Mouse (Mus musculus) G1E (cell line): ENCODE measurements around the gene Pdxk. TPM values are rescaled to one million over a fixed set of nuclear protein-coding genes. Genes with fewer than 3 reads are reported as not detected.
A peak's percentile ranks its signal among the peaks of the same experiment; 100 is the strongest.

ENCODE experiments used
- ATAC-seq: 2 replicates; pipeline ENCODE4 v1.8.0; 2016; ENCODE audit warnings: mild to moderate bottlenecking; ENCODE audit not compliant: insufficient number of reproducible peaks, poor library complexity, low FRiP score, severe bottlenecking; ENCODE audit errors: extremely low read depth
- DNase-seq: peaks from one replicate; pipeline ENCODE4 v3.0.0; 2012; ENCODE audit warnings: low spot score
- H3K27me3 ChIP-seq: 2 replicates; pipeline ENCODE4 v1.6.1; 2012; ENCODE audit warnings: mild to moderate bottlenecking, low read length, inconsistent platforms; ENCODE audit not compliant: insufficient read depth
- H3K36me3 ChIP-seq: replicated peaks from 2 replicates; pipeline ENCODE3; 2012; ENCODE audit warnings: mild to moderate bottlenecking, inconsistent platforms
- H3K4me1 ChIP-seq: 2 replicates; pipeline ENCODE4 v1.6.1; 2012; ENCODE audit warnings: low read depth, low read length, inconsistent platforms, mixed read lengths; ENCODE audit not compliant: insufficient read depth
- H3K4me3 ChIP-seq: 2 replicates; pipeline ENCODE4 v1.5.1; 2012; ENCODE audit warnings: low read depth, mild to moderate bottlenecking, inconsistent platforms, low read length, moderate library complexity, mixed read lengths
- H3K9me3 ChIP-seq: replicated peaks from 2 replicates; pipeline ENCODE4 v1.6.1; 2012; ENCODE audit warnings: inconsistent platforms
- CTCF ChIP-seq: IDR thresholded peaks from 2 replicates; pipeline ENCODE4 v1.5.1; 2012; ENCODE audit warnings: low read depth, low read length, inconsistent platforms, mixed read lengths
- GATA1 ChIP-seq: IDR thresholded peaks from 2 replicates; pipeline ENCODE4 v1.6.1; 2012; ENCODE audit warnings: borderline replicate concordance, low read length, inconsistent platforms, mixed read lengths
- GATA2 ChIP-seq: IDR thresholded peaks from 2 replicates; pipeline ENCODE4 v1.6.1; 2012; ENCODE audit warnings: low read depth, low read length, inconsistent platforms, borderline replicate concordance
- POLR2AphosphoS5 ChIP-seq: IDR thresholded peaks from 2 replicates; pipeline ENCODE4 v1.6.1; 2012; ENCODE audit warnings: low read depth, low read length, inconsistent platforms; ENCODE audit not compliant: insufficient replicate concordance
- TAL1 ChIP-seq: conservative IDR thresholded peaks from 2 replicates; pipeline ENCODE4 v1.6.1; 2012; ENCODE audit warnings: low read depth, low read length, inconsistent platforms, mixed read lengths
- polyA plus RNA-seq: library from polyadenylated mRNA; stranded (reverse); fragments of >175 nt; gene quantifications from 2 replicates; pipeline ENCODE4 v1.2.3, GENCODE M21; 2012
- total RNA-seq, 2 experiments: library from RNA; stranded (forward) in 1 of 2; stranded (reverse) in 1 of 2; fragments of 200-1000 nt in 1 of 2; fragments of >200 nt in 1 of 2; fragmentation: Nextera tagmentation in 1 of 2; gene quantifications; 2 replicates each; pipeline ENCODE4 v1.2.3; 2014 to 2017

Pdxk gene
- total and polyA plus RNA-seq, 3 experiments = 23.0 to 44.6 (median 33.6) TPM

DNA sequence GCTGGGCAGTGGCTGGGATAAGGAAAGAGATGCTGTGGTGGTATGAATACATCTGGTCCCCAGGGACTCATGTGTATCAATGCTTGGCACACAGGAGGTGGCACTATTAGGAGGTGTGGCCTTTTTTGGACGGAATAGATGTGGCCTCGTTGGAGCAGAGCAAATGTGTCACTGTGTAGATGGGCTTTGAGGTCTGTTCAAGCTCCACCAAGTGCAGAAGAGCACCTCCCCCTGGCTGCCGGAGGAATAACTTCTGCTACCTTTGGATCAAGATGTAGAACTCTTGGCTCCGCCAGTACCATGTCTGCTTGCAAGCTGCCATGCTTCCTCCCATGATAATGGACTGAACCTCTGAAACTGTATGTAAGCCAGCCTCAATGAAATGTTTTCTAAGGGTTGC lies 3.0 kb downstream of the Pdxk start:
- Histone ChIP-seq H3K4me1 (peaks cover 88% of the 10 kb centered on the region), H3K36me3 (peaks cover 50% of the 10 kb centered on the region), H3K27me3 (no peaks in the 10 kb centered on the region), H3K4me3 (no peak overlapping the region), H3K9me3 (no peaks in the 10 kb centered on the region)
- DNase-seq (no peak), ATAC-seq (no peak)
- peak; percentile 68 for TF ChIP-seq CTCF
- TF ChIP-seq TAL1 = no peak

DNA sequence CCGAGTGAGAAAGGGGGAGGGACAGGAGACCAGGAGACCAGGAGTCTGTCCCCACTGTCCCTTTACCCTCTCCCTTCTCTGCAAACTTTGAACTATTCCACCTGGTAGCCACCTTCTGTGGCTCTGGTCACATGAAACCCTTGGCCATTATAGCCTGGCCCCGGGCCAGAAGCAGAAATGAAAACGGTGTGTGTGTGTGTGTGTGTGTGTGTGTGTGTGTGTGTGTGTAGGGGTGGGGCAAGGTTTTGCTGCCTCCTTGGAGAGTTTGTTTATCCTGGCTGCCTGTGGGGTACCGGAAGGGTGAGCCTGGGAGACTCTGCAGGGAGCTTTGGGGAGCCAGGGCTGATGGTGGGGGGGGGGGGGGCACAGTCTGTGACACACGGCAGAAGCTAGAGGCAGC lies 4.3 kb downstream of the Pdxk start:
- TF ChIP-seq TAL1 (no peak), CTCF (no peak), GATA2 (no peak), POLR2AphosphoS5 (no peak), GATA1 (no peak)
- ATAC-seq = no peak
- peaks cover 87% of the 10 kb centered on the region for H3K4me1 ChIP-seq

DNA sequence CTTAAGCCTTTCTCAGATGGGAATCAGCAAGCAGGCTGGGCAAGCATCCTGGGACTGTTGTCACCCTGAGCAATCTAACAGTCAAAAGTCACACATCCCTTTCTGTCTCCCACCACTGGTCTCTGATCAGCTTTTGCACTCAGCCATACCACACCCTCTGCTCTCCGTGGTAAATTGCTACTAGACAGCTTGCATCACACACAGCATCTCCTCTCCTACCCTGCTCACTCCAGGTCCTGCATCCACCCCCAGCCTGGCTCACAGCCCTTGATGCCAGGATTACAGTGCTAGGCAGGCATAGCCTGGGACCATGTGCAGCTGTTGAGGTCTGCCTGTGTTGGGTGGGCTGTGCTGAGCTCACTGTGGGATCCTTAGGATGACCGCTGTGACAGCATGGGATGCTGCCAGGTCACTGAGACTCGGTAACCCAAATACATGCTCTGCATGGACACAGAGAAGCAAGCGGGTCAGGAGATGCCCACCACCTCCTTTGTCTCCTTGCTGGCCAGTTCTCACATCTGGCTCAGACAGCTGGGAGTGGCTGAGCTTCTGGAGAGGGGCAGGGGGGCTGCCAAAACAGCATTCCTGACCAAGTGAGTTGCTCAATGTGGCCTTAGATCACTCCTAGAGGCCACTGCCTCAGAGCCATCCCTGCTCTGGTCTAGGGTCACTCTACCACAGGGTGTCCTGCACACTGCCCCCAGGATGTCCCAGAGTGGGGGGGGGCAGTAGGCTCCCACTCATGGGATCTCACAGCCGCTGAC lies 6.2 kb downstream of the Pdxk start:
- peak overlapping the region; percentile 13; the same call in 1 of the 2 replicates for H3K4me3 ChIP-seq
- ATAC-seq = no peak
- no peaks in the 10 kb centered on the region for H3K27me3 ChIP-seq
- TF ChIP-seq GATA1 (no peak), POLR2AphosphoS5 (no peak), TAL1 (no peak), CTCF (no peak), GATA2 (no peak)
- peaks cover 79% of the 10 kb centered on the region for H3K4me1 ChIP-seq
- peaks cover 78% of the 10 kb centered on the region for H3K36me3 ChIP-seq
- no peaks in the 10 kb centered on the region for H3K9me3 ChIP-seq
- DNase-seq = no peak

More for the DNA sequence above, 4.3 kb downstream of the Pdxk start:
- no peaks in the 10 kb centered on the region for H3K27me3 ChIP-seq
- peaks cover 60% of the 10 kb centered on the region for H3K36me3 ChIP-seq
- no peak overlapping the region for H3K4me3 ChIP-seq
- no peak for DNase-seq
- H3K9me3 ChIP-seq = no peaks in the 10 kb centered on the region

DNA sequence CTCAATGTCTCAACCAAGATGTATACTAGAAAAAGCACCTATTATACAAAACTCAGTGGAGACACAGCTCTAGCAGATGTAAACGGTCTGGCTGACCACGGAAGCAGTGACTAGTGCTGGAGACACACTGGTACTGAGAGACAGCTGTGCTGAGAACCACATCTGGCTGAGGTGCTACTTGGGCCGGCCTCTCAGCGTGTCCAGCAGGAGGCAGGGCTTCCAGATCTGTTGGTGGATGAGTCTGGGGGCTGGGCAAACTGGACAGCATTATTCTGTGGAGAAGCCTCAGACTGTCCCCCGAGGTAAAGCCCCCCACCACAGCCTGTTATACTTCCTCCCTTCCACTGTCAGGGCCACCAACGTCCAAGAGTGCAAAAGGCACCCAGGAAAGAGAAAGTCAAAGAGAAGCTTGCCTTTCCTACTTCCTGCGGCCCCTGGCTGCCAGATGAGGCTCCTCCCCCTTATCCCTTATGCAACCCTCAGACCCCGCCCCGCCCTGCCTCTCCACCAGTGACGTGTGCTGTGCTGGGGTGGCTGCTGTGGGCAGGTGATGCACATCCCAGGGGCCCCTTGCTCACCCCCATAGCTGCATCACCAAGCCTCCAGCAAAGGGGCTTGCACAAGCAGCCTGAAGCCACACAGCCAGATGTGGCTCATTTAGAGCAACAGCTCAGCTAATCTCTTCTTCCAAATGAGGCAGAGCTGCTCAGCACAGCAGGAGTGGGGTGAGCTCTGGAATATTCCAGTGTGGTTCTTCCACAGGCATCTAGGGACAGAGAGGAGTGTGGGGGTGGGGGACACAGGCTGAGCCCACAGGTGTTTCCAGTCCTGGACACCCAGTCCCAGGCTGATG lies 7.1 kb downstream of the Pdxk start:
- no peak for TF ChIP-seq TAL1
- TF ChIP-seq CTCF = no peak
- TF ChIP-seq POLR2AphosphoS5 = no peak
- TF ChIP-seq GATA2 = no peak
- no peak for TF ChIP-seq GATA1
- H3K4me1 ChIP-seq = peaks cover 73% of the 10 kb centered on the region

DNA sequence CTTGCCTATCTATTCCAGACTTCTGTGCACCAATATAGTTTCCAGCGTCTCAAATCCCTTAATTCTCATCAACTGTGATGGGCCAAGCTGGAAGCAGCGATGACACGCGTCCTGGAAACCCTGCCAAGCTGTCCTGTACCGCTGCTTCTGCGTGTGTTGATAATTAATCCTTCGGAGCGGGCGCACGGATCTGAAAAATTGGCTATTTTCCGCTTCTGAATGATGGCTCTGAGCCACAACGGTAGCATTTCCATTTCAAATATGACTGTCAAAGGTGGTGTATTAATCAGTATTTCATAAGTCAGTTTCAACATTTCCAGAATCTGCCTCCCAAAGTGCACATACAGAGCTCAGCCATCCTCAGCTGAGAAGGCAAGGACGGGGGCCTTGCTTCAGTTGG lies 8.1 kb downstream of the Pdxk start:
- no peak for TF ChIP-seq GATA1
- Histone ChIP-seq H3K36me3 (peaks cover 85% of the 10 kb centered on the region), H3K9me3 (no peaks in the 10 kb centered on the region), H3K4me1 (peaks cover 64% of the 10 kb centered on the region), H3K27me3 (no peaks in the 10 kb centered on the region), H3K4me3 (no peak overlapping the region)
- DNase-seq (no peak), ATAC-seq (no peak)

More for the DNA sequence above, 7.1 kb downstream of the Pdxk start:
- H3K27me3 ChIP-seq = no peaks in the 10 kb centered on the region
- peak overlapping the region; percentile 60; the same call in 1 of the 2 replicates for H3K4me3 ChIP-seq
- no peaks in the 10 kb centered on the region for H3K9me3 ChIP-seq
- peak; percentile 82 for ATAC-seq
- H3K36me3 ChIP-seq = peaks cover 85% of the 10 kb centered on the region
- DNase-seq = peak; percentile 82

DNA sequence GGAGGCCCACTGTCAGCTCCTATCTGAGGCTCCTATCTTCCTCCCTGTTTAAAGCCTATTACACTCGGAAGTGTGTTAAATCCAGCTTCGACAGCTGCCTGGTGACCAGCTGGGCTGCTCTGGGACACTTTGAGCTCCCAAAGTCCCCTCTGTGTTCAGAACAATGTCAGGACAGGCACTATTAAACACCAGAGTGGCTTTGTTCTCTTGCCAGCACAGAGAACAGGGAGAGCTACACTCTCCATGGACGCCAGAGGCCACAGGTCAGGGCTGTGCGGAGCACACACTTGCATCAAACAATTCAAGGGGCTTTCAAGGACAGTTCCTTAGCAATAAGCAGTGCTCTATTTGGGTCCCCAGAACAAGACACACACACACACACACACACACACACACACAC lies 12.1 kb downstream of the Pdxk start:
- DNase-seq (no peak), ATAC-seq (no peak)
- Histone ChIP-seq H3K27me3 (no peaks in the 10 kb centered on the region), H3K36me3 (peaks cover 96% of the 10 kb centered on the region), H3K4me1 (peaks cover 29% of the 10 kb centered on the region), H3K4me3 (no peak overlapping the region), H3K9me3 (no peaks in the 10 kb centered on the region)
- TF ChIP-seq GATA2 (no peak), CTCF (no peak)

DNA sequence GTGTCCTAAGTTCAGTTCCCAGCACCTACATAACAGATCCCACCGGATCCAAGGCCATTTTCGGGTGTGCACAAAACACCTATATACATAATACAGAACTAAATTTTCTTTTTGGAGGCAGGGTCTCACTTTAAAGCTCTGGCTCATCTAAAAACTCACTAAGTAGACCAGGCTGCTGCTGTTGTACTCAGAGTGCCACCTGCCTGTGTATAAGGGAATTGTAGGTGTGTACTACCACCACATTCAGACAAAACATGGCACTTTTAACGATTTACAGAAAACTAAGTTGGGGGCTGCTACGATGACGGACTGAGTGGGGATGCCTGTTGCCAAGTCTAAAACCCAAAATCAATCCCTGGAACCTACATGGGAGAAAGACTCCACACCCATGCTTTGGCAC lies 14.0 kb downstream of the Pdxk start:
- TF ChIP-seq CTCF (no peak), POLR2AphosphoS5 (no peak), GATA2 (no peak), GATA1 (no peak), TAL1 (no peak)
- Histone ChIP-seq H3K27me3 (no peaks in the 10 kb centered on the region), H3K36me3 (peaks cover 96% of the 10 kb centered on the region), H3K9me3 (no peaks in the 10 kb centered on the region), H3K4me1 (peaks cover 15% of the 10 kb centered on the region), H3K4me3 (no peak overlapping the region)
- ATAC-seq (no peak), DNase-seq (no peak)
